Mouse (Mus musculus) midbrain, embryonic 15.5 days (tissue): ENCODE measurements around the gene Clstn3. TPM values are rescaled to one million over a fixed set of nuclear protein-coding genes. Genes with fewer than 3 reads are reported as not detected.
"Not testable (repeated sequence)": the region's sequence is repeated elsewhere in the genome, so short reads cannot be mapped to it uniquely, and the experiment has no call there.

Experiments
- ATAC-seq: fragments of 200-750 bp; cut with Nextera tagmentation; replicated peaks from 2 replicates; pipeline ENCODE4 v1.8.0; 2017; ENCODE audit warnings: moderate TSS enrichment
- H3K27ac ChIP-seq: fragments of 300-500 bp; sonication (generic); 2 replicates; pipeline ENCODE4 v1.5.1; 2015; ENCODE audit warnings: mild to moderate bottlenecking, inconsistent platforms
- H3K27me3 ChIP-seq: fragments of 300-500 bp; sonication (generic); replicated peaks from 2 replicates; pipeline ENCODE4 v1.6.1; 2015; ENCODE audit warnings: inconsistent platforms
- H3K36me3 ChIP-seq: fragments of 300-500 bp; sonication (generic); replicated peaks from 2 replicates; pipeline ENCODE4 v1.6.1; 2015; ENCODE audit warnings: inconsistent platforms
- H3K4me1 ChIP-seq: fragments of 300-500 bp; sonication (generic); 2 replicates; pipeline ENCODE4 v1.6.1; 2015; ENCODE audit warnings: inconsistent platforms
- H3K4me2 ChIP-seq: fragments of 300-500 bp; sonication (generic); 2 replicates; pipeline ENCODE4 v1.6.1; 2015; ENCODE audit warnings: inconsistent platforms, mild to moderate bottlenecking, moderate library complexity
- H3K4me3 ChIP-seq: fragments of 300-500 bp; sonication (generic); 2 replicates; pipeline ENCODE4 v1.5.1; 2015; ENCODE audit warnings: mild to moderate bottlenecking, inconsistent platforms
- H3K9ac ChIP-seq: fragments of 300-500 bp; sonication (generic); 2 replicates; pipeline ENCODE4 v1.6.1; 2015; ENCODE audit warnings: mild to moderate bottlenecking, inconsistent platforms
- H3K9me3 ChIP-seq: fragments of 300-500 bp; sonication (generic); 2 replicates; pipeline ENCODE4 v1.6.1; 2016; ENCODE audit warnings: inconsistent platforms
- WGBS: fragments of 180-500 bp; shearing (Covaris S2); methylation state at CpG from one replicate; pipeline ENCODE4 v1.1.7; 2015; ENCODE audit warnings: mixed read lengths; 5-methylcytosine and 5-hydroxymethylcytosine counted together
- polyA plus RNA-seq: library from polyadenylated mRNA; unstranded; fragments of >200 nt; fragmentation: Nextera tagmentation; extraction: Ambion mirVana; gene quantifications from 2 replicates; pipeline ENCODE4 v1.2.1, GENCODE M21; 2015

The Clstn3 gene
- polyA plus RNA-seq, 1 experiment from 2014 or later = 153 TPM

DNA sequence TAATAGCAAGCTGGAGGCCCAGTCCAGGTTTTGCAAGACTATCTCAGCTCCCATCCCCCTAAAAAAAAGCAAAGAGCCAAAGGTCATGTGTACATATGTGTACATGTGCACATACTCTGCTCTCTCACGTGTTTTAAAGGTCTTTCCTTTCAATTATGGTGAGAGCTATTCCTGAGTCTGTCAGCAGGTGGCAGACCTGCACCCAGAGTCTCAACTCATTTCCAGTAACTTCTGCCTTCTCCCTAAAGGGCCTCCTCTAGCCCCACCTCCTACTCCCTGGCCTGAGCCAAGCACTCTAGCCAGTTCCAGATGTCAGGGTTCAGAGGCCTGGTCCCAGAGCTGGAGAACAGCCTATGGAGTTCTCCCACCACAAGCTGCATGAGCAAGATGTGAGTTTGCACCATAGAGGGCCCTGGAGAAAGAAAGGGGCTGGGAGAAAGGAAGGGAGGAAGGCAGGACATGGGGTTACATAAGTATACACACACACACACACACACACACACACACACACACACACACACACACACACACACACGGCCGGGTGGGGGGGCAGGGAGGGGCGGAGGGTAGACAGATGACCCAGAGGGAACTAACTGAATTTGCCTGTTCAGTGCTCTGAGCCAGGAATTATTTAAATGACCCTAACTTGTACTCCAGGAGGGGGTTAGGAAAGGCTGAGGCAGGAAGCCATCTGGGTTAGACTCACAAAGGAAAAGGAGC lies 28.4 kb upstream of the Clstn3 start, which contains the start of gene C1rl:
C1rl (plus strand) TSS at position 272 of the 720 bp plus-strand sequence.
- Histone ChIP-seq H3K36me3 (no peaks in the 10 kb centered on the region), H3K27me3 (no peaks in the 10 kb centered on the region), H3K4me1 (no peaks in the 10 kb centered on the region), H3K4me2 (no peak within 1 kb of the TSS), H3K9me3 (no peaks in the 10 kb centered on the region), H3K27ac (no peak within 1 kb of the TSS), H3K4me3 (no peak within 1 kb of the TSS), H3K9ac (no peak within 1 kb of the TSS)
- 44% methylated on average over 4 of the region's 4 CpGs for WGBS
- peak; percentile 66 for ATAC-seq

DNA sequence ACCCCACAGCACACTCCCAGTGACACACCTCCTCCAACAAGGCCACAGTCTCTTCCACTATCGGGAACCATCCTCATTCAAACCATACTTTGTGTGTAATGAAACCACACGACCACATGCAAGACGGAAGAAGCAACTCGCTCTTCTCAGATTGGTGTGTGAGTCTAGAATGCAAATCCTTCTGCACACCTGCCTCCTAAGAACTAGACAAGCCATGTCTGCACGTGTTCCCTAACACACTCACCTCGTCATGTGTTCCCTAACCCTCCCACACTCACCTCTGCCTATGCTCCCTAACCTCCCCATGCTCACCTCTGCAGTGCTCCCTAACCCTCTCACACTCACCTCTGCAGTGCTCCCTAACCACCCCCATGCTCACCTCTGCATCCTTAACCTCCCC lies 26.8 kb upstream of the Clstn3 start:
- no peaks in the 10 kb centered on the region for H3K4me1 ChIP-seq
- 82% methylated on average over 6 of the region's 6 CpGs for WGBS

DNA sequence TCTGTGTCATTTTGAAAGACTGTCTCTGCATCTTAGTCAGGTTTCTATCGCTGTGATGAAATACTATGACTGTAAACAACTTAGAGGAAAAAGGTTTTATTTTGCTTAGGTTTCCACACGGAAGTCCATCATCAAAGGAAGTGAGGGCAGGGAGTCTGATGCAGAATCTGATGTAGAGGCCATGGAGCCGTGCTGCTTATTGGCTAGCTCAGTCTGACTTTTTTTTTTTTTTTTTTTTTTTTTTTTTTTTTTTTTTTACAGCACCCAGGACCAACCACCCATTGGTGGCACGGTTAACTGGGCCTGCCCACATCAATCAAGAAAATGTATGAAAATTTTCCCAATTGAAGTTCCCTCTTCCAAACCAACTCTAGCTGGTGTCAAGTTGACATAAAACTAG lies 24.4 kb upstream of the Clstn3 start:
- Histone ChIP-seq H3K9ac (no peak overlapping the region), H3K4me2 (no peak overlapping the region), H3K36me3 (no peaks in the 10 kb centered on the region), H3K4me3 (no peak overlapping the region), H3K27ac (no peak overlapping the region), H3K4me1 (no peaks in the 10 kb centered on the region), H3K27me3 (no peaks in the 10 kb centered on the region), H3K9me3 (no peaks in the 10 kb centered on the region)
- no peak for ATAC-seq
- 81% methylated on average over 4 of the region's 4 CpGs for WGBS

More for the DNA sequence above, 26.8 kb upstream of the Clstn3 start:
- Histone ChIP-seq H3K9ac (no peak overlapping the region), H3K9me3 (no peaks in the 10 kb centered on the region), H3K4me3 (no peak overlapping the region), H3K27me3 (no peaks in the 10 kb centered on the region), H3K27ac (no peak overlapping the region), H3K36me3 (no peaks in the 10 kb centered on the region), H3K4me2 (no peak overlapping the region)
- ATAC-seq = no peak

DNA sequence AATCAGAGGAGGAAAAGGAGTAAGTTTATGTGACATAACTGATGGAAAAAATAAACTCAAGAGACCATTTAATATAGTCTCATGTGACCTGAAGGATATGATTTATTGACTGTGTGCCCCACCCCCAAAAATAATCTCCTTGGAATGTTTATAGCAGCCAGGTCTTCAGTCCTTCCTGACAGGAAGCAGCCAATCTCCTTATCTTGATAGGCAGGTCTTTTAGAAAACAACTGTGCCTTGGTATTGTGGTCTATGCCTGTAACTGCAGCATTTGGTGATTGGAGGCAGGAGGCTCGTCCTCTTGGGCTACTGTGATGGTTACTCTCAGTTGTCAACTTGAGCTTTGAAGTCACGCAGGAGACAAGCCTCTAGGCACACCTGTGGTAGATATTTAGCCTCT lies 22.9 kb upstream of the Clstn3 start:
- Histone ChIP-seq H3K4me2 (no peak overlapping the region), H3K36me3 (no peaks in the 10 kb centered on the region), H3K9ac (no peak overlapping the region), H3K9me3 (no peaks in the 10 kb centered on the region), H3K27ac (no peak overlapping the region), H3K4me1 (no peaks in the 10 kb centered on the region), H3K4me3 (no peak overlapping the region), H3K27me3 (no peaks in the 10 kb centered on the region)
- ATAC-seq = no peak
- WGBS = 70% methylated on average over 2 of the region's 2 CpGs

DNA sequence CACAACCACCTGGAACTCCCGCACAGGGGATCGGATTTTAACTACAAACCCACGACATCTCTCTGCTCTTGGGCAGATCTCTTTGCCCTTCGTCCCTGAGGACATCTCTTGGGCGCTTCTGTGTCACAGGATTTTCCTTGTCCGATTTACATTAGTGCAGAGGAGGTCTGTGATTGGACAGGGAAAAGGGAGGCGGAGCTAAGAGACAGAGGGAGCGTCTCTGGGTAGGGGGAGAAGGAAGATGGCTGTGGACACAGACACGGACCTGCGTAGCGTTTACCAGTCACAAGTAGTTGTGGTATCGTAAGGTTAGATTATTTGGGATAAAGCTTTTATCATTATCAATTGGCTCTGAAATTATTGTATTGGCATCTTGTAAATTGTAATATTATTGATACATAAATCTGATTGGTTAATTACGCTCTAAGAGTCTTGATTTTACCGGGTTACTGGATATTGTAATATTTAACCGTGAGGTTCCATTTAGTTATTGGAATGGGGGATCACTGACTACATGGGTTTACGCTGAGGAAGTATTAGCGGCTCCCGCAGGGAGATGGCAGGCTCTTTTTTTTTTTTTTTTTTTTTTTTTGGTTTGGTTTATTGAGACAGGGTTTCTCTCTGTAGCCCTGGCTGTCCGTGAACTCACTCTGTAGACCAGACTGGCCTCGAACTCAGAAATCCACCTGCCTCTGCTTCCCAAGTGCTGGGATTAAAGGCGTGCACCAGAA lies 21.0 kb upstream of the Clstn3 start:
- Histone ChIP-seq H3K36me3 (no peaks in the 10 kb centered on the region), H3K27ac (peak overlapping the region; percentile 29; the same call in 1 of the 2 replicates), H3K4me3 (peak overlapping the region; percentile 27), H3K4me2 (peak overlapping the region; percentile 45), H3K27me3 (no peaks in the 10 kb centered on the region), H3K9me3 (no peaks in the 10 kb centered on the region), H3K4me1 (no peaks in the 10 kb centered on the region), H3K9ac (no peak overlapping the region)
- peak; percentile 97 for ATAC-seq
- 28% methylated on average over 21 of the region's 21 CpGs for WGBS

DNA sequence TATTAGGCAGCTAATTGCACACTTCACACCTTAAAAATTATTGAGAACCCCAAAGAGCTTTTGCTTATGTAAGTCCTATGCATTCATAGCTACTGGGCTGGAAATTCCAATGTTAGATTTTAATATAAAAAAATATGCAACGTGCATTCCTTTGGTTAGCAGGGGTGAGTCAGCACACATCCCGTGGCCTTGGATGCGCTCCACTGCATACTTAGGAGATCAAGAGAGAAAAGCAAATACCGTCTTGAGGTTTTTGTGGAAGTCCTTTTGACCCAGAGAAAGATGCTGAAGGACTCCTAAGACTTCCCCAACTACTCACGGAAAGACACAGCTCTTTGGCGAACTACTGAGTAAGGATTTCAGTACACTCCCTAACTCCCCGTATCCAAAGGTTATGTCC lies 20.3 kb upstream of the Clstn3 start:
- 85% methylated on average over 7 of the region's 7 CpGs for whole genome bisulfite sequencing
- H3K4me3 ChIP-seq = no peak overlapping the region

DNA sequence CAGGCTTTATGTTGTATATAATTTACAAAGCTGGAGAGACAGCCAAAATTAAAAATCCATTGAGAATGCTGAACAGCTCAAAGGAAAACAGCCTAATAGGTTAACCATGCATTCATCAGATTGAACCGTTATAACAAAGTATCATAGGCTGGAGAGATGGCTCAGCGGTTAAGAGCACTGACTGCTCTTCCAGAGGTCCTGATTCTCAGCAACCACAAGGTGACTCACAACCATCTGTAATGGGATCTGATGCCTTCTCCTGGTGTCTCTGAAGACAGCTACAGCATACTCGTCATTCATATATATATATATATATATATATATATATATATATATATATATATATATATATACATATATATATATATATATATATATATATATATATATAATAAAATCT lies 19.2 kb upstream of the Clstn3 start:
- H3K27ac ChIP-seq, H3K4me2 ChIP-seq, H3K9ac ChIP-seq, H3K27me3 ChIP-seq, H3K4me1 ChIP-seq, H3K4me3 ChIP-seq, ATAC-seq, H3K9me3 ChIP-seq, H3K36me3 ChIP-seq: not testable (repeated sequence)
- 88% methylated on average over 3 of the region's 3 CpGs for WGBS

More for the DNA sequence above, 20.3 kb upstream of the Clstn3 start:
- H3K4me2 ChIP-seq = peak overlapping the region; percentile 45; the same call in 1 of the 2 replicates
- H3K9ac ChIP-seq = no peak overlapping the region
- H3K27ac ChIP-seq = no peak overlapping the region
- no peaks in the 10 kb centered on the region for H3K36me3 ChIP-seq
- ATAC-seq = no peak
- no peaks in the 10 kb centered on the region for H3K4me1 ChIP-seq
- no peaks in the 10 kb centered on the region for H3K9me3 ChIP-seq
- no peaks in the 10 kb centered on the region for H3K27me3 ChIP-seq

DNA sequence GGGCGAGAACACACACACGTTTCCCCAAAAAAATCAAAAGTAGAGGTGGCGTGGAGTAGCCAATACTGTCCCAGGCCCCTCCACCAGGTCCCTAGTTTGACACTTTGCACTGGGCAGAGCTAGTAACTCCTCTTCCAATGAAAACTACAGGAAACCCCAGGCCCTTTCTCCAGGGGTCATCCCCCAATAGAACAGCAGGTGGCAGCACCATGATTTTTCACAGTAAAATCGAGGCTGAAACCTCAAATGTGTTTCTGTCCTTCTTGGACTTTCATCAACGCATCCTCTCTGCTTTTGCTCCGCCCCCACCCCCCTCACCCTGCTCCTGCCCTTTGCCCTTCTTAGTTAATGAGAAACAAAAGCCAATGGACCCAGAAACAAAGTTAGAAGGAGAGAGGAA lies 17.0 kb upstream of the Clstn3 start:
- WGBS = 38% methylated on average over 6 of the region's 6 CpGs
- Histone ChIP-seq H3K4me2 (no peak overlapping the region), H3K9me3 (no peaks in the 10 kb centered on the region), H3K4me3 (no peak overlapping the region), H3K36me3 (no peaks in the 10 kb centered on the region), H3K9ac (no peak overlapping the region), H3K4me1 (no peaks in the 10 kb centered on the region), H3K27ac (no peak overlapping the region), H3K27me3 (no peaks in the 10 kb centered on the region)
- ATAC-seq = no peak

DNA sequence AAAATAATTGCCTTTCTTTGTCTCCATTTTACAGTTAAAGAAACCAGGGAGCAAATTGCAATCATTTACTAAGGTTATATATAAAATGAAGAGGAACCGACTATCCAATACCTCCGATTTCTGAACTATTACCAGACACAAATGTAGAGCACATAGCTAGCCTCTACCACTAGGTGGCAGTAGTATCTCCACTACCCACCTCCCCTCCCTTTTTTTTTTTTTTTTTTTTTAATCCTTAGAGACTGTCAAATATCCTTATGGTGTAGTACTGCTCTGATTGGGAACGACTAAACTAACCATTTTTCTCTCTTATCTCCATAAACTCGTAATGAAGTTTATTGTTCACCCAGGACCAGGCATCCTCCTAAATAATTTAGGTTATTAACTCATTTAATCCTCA lies 15.7 kb upstream of the Clstn3 start:
- Histone ChIP-seq H3K9ac (no peak overlapping the region), H3K4me2 (no peak overlapping the region), H3K9me3 (no peaks in the 10 kb centered on the region), H3K27me3 (no peaks in the 10 kb centered on the region), H3K36me3 (no peaks in the 10 kb centered on the region), H3K4me3 (no peak overlapping the region), H3K4me1 (no peaks in the 10 kb centered on the region), H3K27ac (no peak overlapping the region)
- WGBS = 52% methylated on average over 4 of the region's 4 CpGs
- no peak for ATAC-seq

DNA sequence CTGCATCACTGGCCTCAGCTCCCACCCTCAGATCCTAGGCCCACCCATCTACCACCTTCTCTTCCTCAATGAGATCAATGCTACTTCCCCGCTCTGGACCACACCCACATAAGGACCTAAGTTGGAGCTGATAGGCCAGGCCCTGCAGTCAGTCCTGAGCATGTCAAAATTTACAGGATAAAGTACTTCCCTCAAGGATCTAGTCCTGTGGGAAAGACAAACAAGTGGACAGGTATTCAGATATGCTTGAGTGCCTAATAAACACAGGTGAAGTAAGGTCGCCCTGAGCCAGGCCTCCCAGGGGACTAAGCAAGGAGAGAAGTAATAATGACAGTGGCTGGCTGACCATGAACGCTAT lies 15.0 kb upstream of the Clstn3 start:
- Histone ChIP-seq H3K36me3 (no peaks in the 10 kb centered on the region), H3K4me2 (no peak overlapping the region), H3K27me3 (no peaks in the 10 kb centered on the region), H3K9me3 (no peaks in the 10 kb centered on the region), H3K9ac (no peak overlapping the region), H3K4me1 (no peaks in the 10 kb centered on the region), H3K4me3 (no peak overlapping the region), H3K27ac (no peak overlapping the region)
- no peak for ATAC-seq
- 89% methylated on average over 3 of the region's 3 CpGs for WGBS

DNA sequence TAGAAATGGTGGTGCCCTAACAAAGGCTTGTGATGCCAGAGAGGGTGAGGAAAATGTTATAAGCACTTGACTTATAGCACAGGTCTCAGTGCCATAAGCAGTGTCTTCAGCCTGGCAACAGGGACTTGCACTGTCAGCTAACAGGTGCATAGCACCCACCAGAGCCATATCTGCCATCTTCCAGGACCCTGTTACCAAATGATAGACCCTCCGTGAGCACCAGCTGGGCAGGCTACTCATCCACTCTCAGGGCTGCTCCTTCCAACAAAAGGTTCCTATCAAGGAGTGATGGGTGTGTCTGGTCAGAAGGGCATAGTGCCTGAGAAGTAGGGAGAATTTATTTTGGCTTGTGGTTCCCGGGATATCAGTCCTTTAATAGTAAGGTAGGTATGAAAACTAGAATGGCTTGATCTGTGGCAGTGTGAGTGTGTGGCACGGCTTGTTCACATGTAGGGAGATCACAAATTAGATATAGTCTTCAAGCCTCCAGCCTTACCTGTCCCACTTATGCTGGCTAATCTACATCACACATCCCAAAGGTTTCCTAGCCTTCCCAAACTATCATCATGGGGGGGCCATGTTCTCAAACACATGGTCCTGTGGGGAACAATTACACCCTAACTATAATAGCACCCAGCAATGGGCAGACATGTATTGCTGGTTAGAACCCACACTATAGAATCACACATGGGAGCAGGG lies 14.4 kb upstream of the Clstn3 start:
- Histone ChIP-seq H3K27ac (no peak overlapping the region), H3K4me1 (no peaks in the 10 kb centered on the region), H3K36me3 (no peaks in the 10 kb centered on the region), H3K9ac (no peak overlapping the region), H3K27me3 (no peaks in the 10 kb centered on the region), H3K4me3 (no peak overlapping the region), H3K9me3 (no peaks in the 10 kb centered on the region), H3K4me2 (no peak overlapping the region)
- 95% methylated on average over 3 of the region's 3 CpGs for WGBS
- ATAC-seq = no peak

DNA sequence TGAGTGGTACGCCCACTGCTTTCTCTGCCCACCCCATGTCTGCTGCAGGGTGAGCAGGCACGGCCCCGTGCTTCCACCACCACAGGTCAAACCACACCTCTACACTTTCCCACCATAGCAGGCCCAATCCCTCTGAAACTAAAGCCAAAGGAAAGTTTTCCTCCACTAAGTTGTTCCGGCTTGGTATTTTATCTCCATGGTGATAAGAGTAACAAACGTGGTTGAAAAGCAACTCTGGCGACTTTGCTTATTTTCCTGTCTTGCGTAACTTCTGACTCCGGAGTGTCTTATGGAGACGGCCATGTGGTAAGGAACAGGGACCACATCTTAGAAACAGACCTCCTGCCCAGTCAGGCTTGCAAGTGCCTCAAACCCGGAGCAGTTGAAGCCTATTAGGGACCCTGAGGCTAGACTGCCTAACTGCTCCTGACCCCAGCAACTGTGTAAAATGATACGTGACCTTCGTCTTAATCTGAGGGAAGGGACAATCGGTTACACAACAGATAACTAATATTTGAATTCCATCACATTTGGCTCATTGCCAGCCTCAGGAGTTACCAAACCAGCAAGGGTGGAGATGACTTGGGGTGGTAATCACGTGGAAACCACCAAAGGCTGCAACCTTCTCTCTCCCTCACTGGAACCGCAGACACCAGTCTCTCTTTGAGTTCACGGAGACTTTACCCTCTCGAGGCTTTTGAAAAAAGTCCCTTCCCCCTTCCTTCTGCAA lies 13.5 kb upstream of the Clstn3 start:
- Histone ChIP-seq H3K9me3 (no peaks in the 10 kb centered on the region), H3K4me2 (no peak overlapping the region), H3K36me3 (no peaks in the 10 kb centered on the region), H3K4me1 (no peaks in the 10 kb centered on the region), H3K27me3 (no peaks in the 10 kb centered on the region), H3K4me3 (no peak overlapping the region), H3K9ac (no peak overlapping the region), H3K27ac (no peak overlapping the region)
- ATAC-seq = no peak
- 83% methylated on average over 17 of the region's 17 CpGs for WGBS
